Mouse (Mus musculus) lung, embryonic 15.5 days (tissue): Measurements from ENCODE around the gene Pigc. TPM values are rescaled to one million over a fixed set of nuclear protein-coding genes. Genes with fewer than 3 reads are reported as not detected.

ENCODE experiments used
- ATAC-seq: fragments of 200-750 bp; cut with Nextera tagmentation; 2 replicates; pipeline ENCODE4 v1.8.0; 2017; ENCODE audit warnings: moderate number of reproducible peaks, borderline replicate concordance; ENCODE audit not compliant: low FRiP score, low TSS enrichment; ENCODE audit errors: extremely low read depth
- H3K27ac ChIP-seq: fragments of 300-500 bp; sonication (generic); 2 replicates; pipeline ENCODE4 v1.5.1; 2015; ENCODE audit warnings: moderate library complexity, mild to moderate bottlenecking, inconsistent platforms
- H3K27me3 ChIP-seq: fragments of 300-500 bp; sonication (generic); 2 replicates; pipeline ENCODE4 v1.6.1; 2015; ENCODE audit warnings: inconsistent platforms
- H3K36me3 ChIP-seq: fragments of 300-500 bp; sonication (generic); 2 replicates; pipeline ENCODE4 v1.6.1; 2015; ENCODE audit warnings: inconsistent platforms
- H3K4me1 ChIP-seq: fragments of 300-500 bp; sonication (generic); 2 replicates; pipeline ENCODE4 v1.6.1; 2015; ENCODE audit warnings: inconsistent platforms
- H3K4me2 ChIP-seq: fragments of 300-500 bp; sonication (generic); 2 replicates; pipeline ENCODE4 v1.6.1; 2015; ENCODE audit warnings: inconsistent platforms, mild to moderate bottlenecking, moderate library complexity
- H3K4me3 ChIP-seq: fragments of 300-500 bp; sonication (generic); 2 replicates; pipeline ENCODE4 v1.5.1; 2015; ENCODE audit warnings: mild to moderate bottlenecking, inconsistent platforms
- H3K9ac ChIP-seq: fragments of 300-500 bp; sonication (generic); 2 replicates; pipeline ENCODE4 v1.6.1; 2015; ENCODE audit warnings: inconsistent platforms
- H3K9me3 ChIP-seq: fragments of 300-500 bp; sonication (generic); 2 replicates; pipeline ENCODE4 v1.6.1; 2016; ENCODE audit warnings: inconsistent platforms
- WGBS: fragments of 180-500 bp; shearing (Covaris S2); methylation state at CpG from one replicate; pipeline ENCODE4 v1.1.7; 2015; 5-methylcytosine and 5-hydroxymethylcytosine counted together
- polyA plus RNA-seq: library from polyadenylated mRNA; unstranded; fragments of >200 nt; fragmentation: Nextera tagmentation; extraction: Ambion mirVana; gene quantifications from 2 replicates; pipeline ENCODE4 v1.2.1, GENCODE M21; 2015

Gene Pigc
- polyA plus RNA-seq, 1 experiment from 2014 or later = 35.7 TPM

DNA sequence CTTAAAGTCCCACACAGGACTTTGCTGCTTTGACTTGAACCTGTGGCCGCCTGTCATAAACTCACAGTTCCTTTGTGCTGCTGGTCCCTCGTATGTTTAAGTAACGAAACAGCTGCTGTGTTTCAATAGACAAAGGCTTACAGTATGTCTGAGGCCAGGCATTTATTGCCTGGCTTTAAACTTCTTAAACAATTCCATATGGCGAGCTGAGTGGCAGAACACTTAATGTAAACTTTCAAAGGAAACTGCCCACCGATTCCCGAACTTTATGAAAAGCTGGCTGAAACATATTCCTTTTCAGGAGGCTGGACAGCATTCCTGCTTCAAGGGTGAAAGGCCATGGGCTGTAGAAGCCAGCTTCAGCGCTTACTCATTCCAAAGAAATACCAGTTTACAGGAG is 48.0 kb downstream of the Pigc start:
- H3K9me3 ChIP-seq = no peaks in the 10 kb centered on the region
- H3K4me1 ChIP-seq = peaks cover 70% of the 10 kb centered on the region
- H3K9ac ChIP-seq = no peak overlapping the region
- H3K4me3 ChIP-seq = no peak overlapping the region
- H3K27me3 ChIP-seq = no peaks in the 10 kb centered on the region
- no peaks in the 10 kb centered on the region for H3K36me3 ChIP-seq
- ATAC-seq = peak; percentile 68
- 6% methylated on average over 7 of the region's 7 CpGs for WGBS
- H3K27ac ChIP-seq = peak overlapping the region; percentile 64
- no peak overlapping the region; the same call in 1 of the 2 replicates for H3K4me2 ChIP-seq

DNA sequence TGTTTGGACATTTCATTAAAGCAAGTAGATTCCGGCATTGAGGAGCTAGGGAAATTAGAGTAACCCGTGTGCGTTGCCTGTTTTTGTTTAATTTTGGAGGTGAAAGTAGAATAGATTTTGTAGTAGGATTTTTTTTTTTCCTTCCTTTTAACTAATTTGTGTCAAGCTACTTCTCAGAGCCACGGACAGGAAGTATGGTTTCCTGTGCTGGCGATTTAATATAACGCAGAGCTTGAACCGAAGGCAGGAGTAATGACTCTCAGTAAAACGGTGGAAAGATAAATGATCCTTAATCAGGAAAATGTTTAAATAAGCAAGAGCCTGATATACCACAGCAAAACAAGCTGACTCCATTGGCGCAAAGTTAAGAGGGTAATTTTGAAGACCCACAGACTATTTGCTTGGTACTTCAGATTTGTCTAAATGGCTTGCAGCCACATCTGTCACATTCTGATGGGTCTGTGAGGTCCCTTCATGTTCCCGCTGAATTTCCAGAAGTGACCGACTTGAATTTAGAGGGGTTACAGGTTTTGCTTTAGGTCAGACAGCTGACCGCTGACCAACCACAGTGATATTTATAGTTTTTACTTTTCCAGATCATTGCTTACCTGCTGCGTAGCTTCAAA is 49.1 kb downstream of the Pigc start:
- peak overlapping the region; percentile 64 for H3K27ac ChIP-seq
- peaks cover 70% of the 10 kb centered on the region for H3K4me1 ChIP-seq
- no peak for ATAC-seq
- H3K4me3 ChIP-seq = no peak overlapping the region
- H3K9me3 ChIP-seq = no peaks in the 10 kb centered on the region
- WGBS = 18% methylated on average over 13 of the region's 13 CpGs
- H3K9ac ChIP-seq = no peak overlapping the region
- H3K4me2 ChIP-seq = peak overlapping the region; percentile 9
- H3K36me3 ChIP-seq = no peaks in the 10 kb centered on the region
- H3K27me3 ChIP-seq = no peaks in the 10 kb centered on the region

DNA sequence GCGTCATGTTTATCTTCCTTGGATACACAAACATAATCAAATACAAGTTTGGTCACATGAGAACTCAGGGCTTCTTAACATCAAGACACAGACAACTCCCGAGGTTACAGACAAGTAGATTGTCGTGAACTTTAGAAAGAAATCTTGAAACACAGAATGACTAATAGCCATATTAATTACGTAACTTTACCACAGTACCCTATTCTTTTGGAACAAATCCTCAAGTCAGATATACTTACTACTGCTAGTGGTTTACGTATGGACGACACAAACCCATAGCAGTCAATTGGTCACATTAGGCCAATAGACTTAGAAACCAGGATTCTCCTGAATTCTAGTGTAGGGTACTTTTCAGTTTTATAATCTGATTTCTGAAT is 49.6 kb downstream of the Pigc start:
- H3K36me3 ChIP-seq = no peaks in the 10 kb centered on the region
- H3K27ac ChIP-seq = peak overlapping the region; percentile 64
- no peaks in the 10 kb centered on the region for H3K27me3 ChIP-seq
- H3K9me3 ChIP-seq = no peaks in the 10 kb centered on the region
- no peak overlapping the region for H3K9ac ChIP-seq
- no peak overlapping the region for H3K4me3 ChIP-seq
- no peak for ATAC-seq
- peak overlapping the region; percentile 9; the same call in 1 of the 2 replicates for H3K4me2 ChIP-seq
- 47% methylated on average over 6 of the region's 6 CpGs for WGBS
- H3K4me1 ChIP-seq = peaks cover 65% of the 10 kb centered on the region

DNA sequence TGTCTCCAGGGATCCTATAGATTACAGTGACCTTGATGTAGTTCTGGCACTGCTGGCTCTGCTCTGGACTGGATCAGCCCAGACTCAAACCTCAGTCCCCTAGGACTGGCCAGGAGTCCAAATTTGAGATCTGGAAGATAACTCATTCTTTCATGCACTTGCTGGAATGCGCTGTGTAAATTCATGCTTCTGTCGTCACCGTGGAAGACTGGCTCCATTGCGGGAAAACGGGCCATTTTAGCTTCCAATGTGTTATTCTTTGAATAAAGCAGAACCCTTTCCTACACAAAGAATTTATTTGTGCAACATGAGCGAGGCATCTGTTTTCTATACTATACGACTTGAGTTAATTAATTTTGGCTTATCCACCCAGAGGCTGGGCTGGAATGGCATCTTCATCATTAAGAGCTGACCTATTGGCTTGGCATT is 51.3 kb downstream of the Pigc start:
- Histone ChIP-seq H3K27ac (no peak overlapping the region), H3K4me3 (no peak overlapping the region), H3K9me3 (no peaks in the 10 kb centered on the region), H3K4me2 (no peak overlapping the region), H3K9ac (no peak overlapping the region), H3K27me3 (no peaks in the 10 kb centered on the region), H3K36me3 (no peaks in the 10 kb centered on the region), H3K4me1 (peaks cover 49% of the 10 kb centered on the region)
- 65% methylated on average over 7 of the region's 7 CpGs for WGBS
- ATAC-seq = no peak

DNA sequence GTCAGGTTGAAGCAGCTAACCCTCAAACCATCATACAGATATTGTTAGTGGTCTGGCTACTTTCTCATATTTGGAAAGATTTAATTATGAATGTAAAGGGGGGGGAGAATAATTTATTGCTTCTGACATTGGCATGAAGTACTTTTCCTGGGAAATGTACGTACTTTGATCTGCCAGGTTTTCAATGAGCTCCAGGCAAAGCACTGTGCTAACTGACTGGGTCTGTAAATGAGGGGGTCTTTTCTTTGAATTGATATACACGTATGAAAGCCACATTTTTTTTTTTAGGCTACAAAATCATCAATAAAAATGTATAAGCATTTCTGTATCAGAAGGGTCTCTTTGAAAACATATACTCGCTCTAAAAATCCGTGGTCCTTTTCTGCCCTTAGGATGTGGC is 51.8 kb downstream of the Pigc start:
- Histone ChIP-seq H3K27me3 (no peaks in the 10 kb centered on the region), H3K9ac (no peak overlapping the region), H3K36me3 (no peaks in the 10 kb centered on the region), H3K4me1 (peaks cover 45% of the 10 kb centered on the region), H3K27ac (no peak overlapping the region), H3K4me3 (no peak overlapping the region), H3K4me2 (no peak overlapping the region), H3K9me3 (no peaks in the 10 kb centered on the region)
- ATAC-seq = no peak
- 67% methylated on average over 4 of the region's 4 CpGs for WGBS

Other genes with a start within 250 kb of the Pigc start
- 0.17 TPM in 1 of 2 replicates, not detected in the other for gene Fasl, start 180.7 kb upstream of the Pigc start, polyA plus RNA-seq
- 18.8 and 22.4 TPM in 2 replicates for gene Suco, start 92.5 kb upstream of the Pigc start, polyA plus RNA-seq
- not detected in 2 replicates for gene 4930558K02Rik, start 10.4 kb downstream of the Pigc start, polyA plus RNA-seq